Mouse (Mus musculus): Measurements from ENCODE around the gene Dgki.

Gene Dgki

GRCm38 (mm10) chr6:37299562-37300390, at the start of gene Dgki:
Dgki (minus strand) TSS chr6:37300184.
- DNase-seq, result peak; percentile 19 to 22

- DNase-seq, result no peak
Observed at GRCm38 (mm10) chr6:37347606-37348005, 47.6 kb upstream of the Dgki start.

GRCm38 (mm10) chr6:37338055-37338454, 38.1 kb upstream of the Dgki start:
- DNase-seq, result no peak

GRCm38 (mm10) chr6:37336831-37337260, 36.9 kb upstream of the Dgki start:
- DNase-seq, result no peak

GRCm38 (mm10) chr6:37336381-37336780, 36.4 kb upstream of the Dgki start:
- DNase-seq, result no peak

- no peak for DNase-seq
Observed at GRCm38 (mm10) chr6:37332846-37333245, 32.9 kb upstream of the Dgki start.

GRCm38 (mm10) chr6:37329901-37330864, 30.2 kb upstream of the Dgki start:
- DNase-seq, result no peak

GRCm38 (mm10) chr6:37329376-37329775, 29.4 kb upstream of the Dgki start:
- no peak for DNase-seq

GRCm38 (mm10) chr6:37328671-37329070, 28.7 kb upstream of the Dgki start:
- no peak for DNase-seq

GRCm38 (mm10) chr6:37327519-37327918, 27.5 kb upstream of the Dgki start:
- no peak for DNase-seq

GRCm38 (mm10) chr6:37326603-37326955, 26.6 kb upstream of the Dgki start:
- no peak for DNase-seq

- no peak for DNase-seq
Observed at GRCm38 (mm10) chr6:37325906-37326602, 26.1 kb upstream of the Dgki start.

- peak; percentile 33 to 47 for DNase-seq
Observed at GRCm38 (mm10) chr6:37325076-37325475, 25.1 kb upstream of the Dgki start.

GRCm38 (mm10) chr6:37322641-37323040, 22.7 kb upstream of the Dgki start:
- no peak for DNase-seq

GRCm38 (mm10) chr6:37322088-37322487, 22.1 kb upstream of the Dgki start:
- no peak for DNase-seq

GRCm38 (mm10) chr6:37317904-37318303, 17.9 kb upstream of the Dgki start:
- no peak for DNase-seq

GRCm38 (mm10) chr6:37315440-37315839, 15.5 kb upstream of the Dgki start:
- DNase-seq, result no peak

- DNase-seq, result no peak
Observed at GRCm38 (mm10) chr6:37310601-37311000, 10.6 kb upstream of the Dgki start.

- no peak for DNase-seq
Observed at GRCm38 (mm10) chr6:37306616-37307015, 6.6 kb upstream of the Dgki start.

GRCm38 (mm10) chr6:37300492-37300891, 508 bp upstream of the Dgki start:
- peak; percentile 6 to 12 for DNase-seq

GRCm38 (mm10) chr6:37298982-37299381, 1.0 kb downstream of the Dgki start:
- DNase-seq, result no peak

- no peak for DNase-seq
Observed at GRCm38 (mm10) chr6:37297744-37298482, 2.1 kb downstream of the Dgki start.

All from B cell, adult 2 months (primary cell).